Mouse (Mus musculus): ENCODE results near the gene Adcy2. TPM values are rescaled to one million over a fixed set of nuclear protein-coding genes. Genes with fewer than 3 reads are reported as not detected.

Gene Adcy2
- polyA plus RNA-seq, 1 experiment from 2014 or later: 8.0 TPM

DNA sequence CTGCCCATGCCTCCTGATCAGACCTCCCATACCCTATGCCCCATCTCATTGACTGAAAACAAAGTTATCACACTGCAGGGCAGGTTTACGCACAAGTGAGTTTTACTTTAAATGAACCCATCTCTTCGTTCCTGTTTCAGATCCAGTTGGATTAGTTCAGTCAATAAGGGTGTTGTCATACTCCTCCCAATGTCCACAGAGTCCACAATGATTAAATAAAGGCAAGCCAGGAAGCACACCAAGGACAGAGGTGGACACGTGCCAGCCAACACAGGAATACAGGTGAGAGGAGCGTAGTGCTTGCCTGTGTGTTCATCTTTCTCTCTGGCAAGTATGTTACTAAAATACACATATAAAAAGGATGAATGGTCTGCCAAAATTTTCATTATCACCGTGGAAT is 3.3 kb upstream of the Adcy2 start:
- no peak for ATAC-seq (ENCODE audit: insufficient number of reproducible peaks, low FRiP score, low TSS enrichment, low read depth)
- Histone ChIP-seq H3K36me3 (no peaks in the 10 kb centered on the region), H3K9me3 (replicated peaks) (no peaks in the 10 kb centered on the region), H3K4me1 (peaks cover 17% of the 10 kb centered on the region), H3K27ac (replicated peaks) (no peak overlapping the region), H3K27me3 (peaks cover 9% of the 10 kb centered on the region; the same call in 1 of the 2 replicates), H3K9ac (no peak overlapping the region), H3K4me3 (replicated peaks) (no peak overlapping the region), H3K4me2 (replicated peaks) (no peak overlapping the region)
- 71% methylated on average over 5 of the region's 5 CpGs for WGBS

DNA sequence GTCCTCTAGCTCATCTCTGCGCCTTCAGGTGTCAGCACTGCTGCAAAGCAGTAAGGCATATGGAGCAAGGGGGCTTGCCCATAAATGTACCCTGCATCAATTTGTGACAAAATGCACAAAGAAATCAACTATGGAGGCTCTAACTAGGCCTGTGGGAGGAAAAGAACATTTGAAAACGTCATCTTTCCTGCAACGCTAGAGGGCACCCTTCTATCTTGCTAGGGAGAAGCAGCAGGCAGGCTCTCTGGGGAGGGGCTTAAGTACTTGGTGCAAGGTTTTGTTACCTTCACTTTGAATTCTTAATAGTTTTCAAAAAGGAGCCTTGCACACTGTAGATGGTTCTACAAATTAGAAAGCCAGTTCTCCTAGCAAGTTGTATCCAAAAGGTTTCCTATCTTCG is 2.8 kb upstream of the Adcy2 start:
- H3K36me3 ChIP-seq: no peaks in the 10 kb centered on the region
- peaks cover 9% of the 10 kb centered on the region; the same call in 1 of the 2 replicates for H3K27me3 ChIP-seq
- H3K4me1 ChIP-seq: peaks cover 21% of the 10 kb centered on the region
- no peaks in the 10 kb centered on the region for H3K9me3 ChIP-seq (replicated peaks)
- H3K4me2 ChIP-seq (replicated peaks): no peak overlapping the region
- no peak overlapping the region for H3K9ac ChIP-seq
- no peak overlapping the region for H3K27ac ChIP-seq (replicated peaks)
- 23% methylated on average over 4 of the region's 4 CpGs for WGBS
- no peak for ATAC-seq (ENCODE audit: insufficient number of reproducible peaks, low FRiP score, low TSS enrichment, low read depth)
- no peak overlapping the region for H3K4me3 ChIP-seq (replicated peaks)

DNA sequence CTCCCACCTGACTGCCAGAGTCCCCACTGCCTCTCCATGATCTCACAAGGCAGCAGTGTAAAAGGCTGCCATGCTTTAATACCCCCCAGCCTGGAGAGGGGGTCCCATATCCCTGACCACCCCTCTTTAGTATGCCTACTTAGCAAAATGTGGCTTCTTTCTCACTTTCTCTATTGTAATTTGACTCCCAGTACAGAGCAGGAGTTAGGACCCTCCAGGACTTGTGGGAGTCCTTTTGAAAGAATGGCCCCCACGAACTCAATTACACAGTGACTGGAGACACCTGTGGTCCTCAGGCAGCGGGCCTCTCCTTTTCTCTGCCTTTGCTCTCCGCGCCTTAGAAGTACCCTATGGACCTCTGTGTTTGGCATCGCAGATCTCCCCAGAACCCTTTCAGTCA is 485 bp upstream of the Adcy2 start:
- Histone ChIP-seq H3K36me3 (no peaks in the 10 kb centered on the region), H3K4me3 (replicated peaks) (peak overlapping the region; percentile 64), H3K9me3 (replicated peaks) (no peaks in the 10 kb centered on the region), H3K4me1 (peaks cover 21% of the 10 kb centered on the region), H3K9ac (no peak overlapping the region), H3K4me2 (replicated peaks) (peak overlapping the region; percentile 91), H3K27me3 (peaks cover 13% of the 10 kb centered on the region; the same call in 1 of the 2 replicates), H3K27ac (replicated peaks) (no peak overlapping the region)
- WGBS: 30% methylated on average over 5 of the region's 5 CpGs
- ATAC-seq (ENCODE audit: insufficient number of reproducible peaks, low FRiP score, low TSS enrichment, low read depth): peak; percentile 2; the same call in 1 of the 2 replicates

DNA sequence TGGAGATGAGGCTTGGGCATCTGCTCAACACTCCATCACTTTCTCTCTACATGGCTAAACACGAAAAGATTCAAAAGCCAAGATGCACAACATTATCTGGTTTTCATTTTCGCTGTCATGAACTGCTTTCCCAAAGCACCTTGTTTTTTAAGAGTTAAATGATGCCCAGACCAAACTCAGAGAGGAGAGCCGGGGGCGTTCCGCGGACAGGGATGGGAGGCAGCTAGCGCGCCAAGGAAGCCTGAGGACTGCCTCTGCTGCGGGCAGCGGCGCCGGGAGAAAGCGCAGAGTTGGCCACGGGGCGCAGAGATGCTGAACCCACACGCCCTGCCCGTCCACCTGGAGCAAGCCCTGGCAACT is 803 bp downstream of the Adcy2 start:
- peak; percentile 24; the same call in 1 of the 2 replicates for ATAC-seq (ENCODE audit: insufficient number of reproducible peaks, low FRiP score, low TSS enrichment, low read depth)
- peak overlapping the region; percentile 65 for H3K27ac ChIP-seq (replicated peaks)
- no peaks in the 10 kb centered on the region for H3K9me3 ChIP-seq (replicated peaks)
- peak overlapping the region; percentile 91 for H3K4me2 ChIP-seq (replicated peaks)
- under 1% methylated on average over 17 of the region's 17 CpGs for WGBS
- peaks cover 13% of the 10 kb centered on the region; the same call in 1 of the 2 replicates for H3K27me3 ChIP-seq
- peak overlapping the region; percentile 53 for H3K9ac ChIP-seq
- H3K4me1 ChIP-seq: peaks cover 21% of the 10 kb centered on the region
- H3K4me3 ChIP-seq (replicated peaks): peak overlapping the region; percentile 64
- no peaks in the 10 kb centered on the region for H3K36me3 ChIP-seq

DNA sequence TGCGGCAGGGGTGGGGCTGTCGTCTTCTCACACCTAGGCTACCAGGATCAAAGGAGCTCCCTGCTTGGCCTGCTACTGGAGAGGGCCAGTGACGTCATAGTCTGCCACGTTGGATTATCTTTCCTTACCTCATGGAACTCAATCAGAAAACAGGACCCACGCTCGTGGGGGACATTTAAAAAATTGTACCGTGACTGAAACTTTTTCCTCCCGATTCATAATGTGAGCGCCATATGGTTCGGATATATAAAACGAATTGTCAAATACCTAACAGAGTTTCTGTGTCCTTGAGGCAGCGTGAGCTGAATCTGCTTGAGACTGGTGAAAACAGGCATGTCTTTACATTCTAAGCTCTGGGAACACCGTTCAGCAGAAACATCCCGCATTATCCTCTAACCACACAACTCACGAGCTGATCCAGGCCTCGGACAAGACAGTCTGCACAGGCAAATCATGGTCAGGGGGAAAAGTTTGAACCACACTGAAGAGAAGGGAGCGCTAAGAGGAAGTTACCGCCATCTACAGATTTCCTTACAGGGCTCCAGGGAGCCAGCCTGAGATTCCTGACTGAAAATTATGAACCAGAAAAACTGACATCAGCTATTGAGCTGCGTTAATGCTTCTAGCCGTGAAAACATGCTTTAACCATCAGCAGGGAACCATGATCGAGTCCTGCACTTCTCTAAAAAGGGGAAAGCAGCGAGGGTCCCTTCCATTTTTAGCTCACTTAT is 1.4 kb downstream of the Adcy2 start:
- Histone ChIP-seq H3K27ac (replicated peaks) (peak overlapping the region; percentile 44; the same call in 1 of the 2 replicates), H3K9me3 (replicated peaks) (no peaks in the 10 kb centered on the region), H3K9ac (peak overlapping the region; percentile 53), H3K27me3 (peaks cover 13% of the 10 kb centered on the region; the same call in 1 of the 2 replicates), H3K4me1 (peaks cover 21% of the 10 kb centered on the region), H3K4me3 (replicated peaks) (peak overlapping the region; percentile 64), H3K4me2 (replicated peaks) (peak overlapping the region; percentile 91), H3K36me3 (no peaks in the 10 kb centered on the region)
- 3% methylated on average over 22 of the region's 22 CpGs for WGBS
- no peak for ATAC-seq (ENCODE audit: insufficient number of reproducible peaks, low FRiP score, low TSS enrichment, low read depth)

DNA sequence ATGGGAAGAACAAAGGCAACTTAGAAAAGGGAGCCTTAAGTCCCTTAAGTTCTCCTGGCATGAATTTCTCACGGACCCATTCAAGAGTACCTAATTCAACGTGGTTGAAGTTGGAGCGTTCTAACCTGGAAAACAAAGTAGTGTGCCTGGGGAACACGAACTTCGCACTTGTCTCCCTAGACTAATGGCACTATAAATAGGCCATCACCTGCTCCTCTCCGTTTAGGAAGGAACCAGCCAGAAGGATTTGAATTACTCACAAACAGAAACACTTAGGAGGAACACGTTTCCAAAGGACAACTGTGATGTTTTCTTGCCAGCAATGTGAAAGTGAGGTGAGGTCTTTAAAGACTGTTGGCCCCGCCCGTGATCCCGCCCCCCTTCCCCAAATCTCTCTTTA is 2.0 kb downstream of the Adcy2 start:
- peaks cover 21% of the 10 kb centered on the region for H3K4me1 ChIP-seq
- H3K36me3 ChIP-seq: no peaks in the 10 kb centered on the region
- WGBS: 26% methylated on average over 10 of the region's 10 CpGs
- no peak overlapping the region for H3K27ac ChIP-seq (replicated peaks)
- H3K9ac ChIP-seq: no peak overlapping the region
- H3K4me3 ChIP-seq (replicated peaks): peak overlapping the region; percentile 64
- H3K9me3 ChIP-seq (replicated peaks): no peaks in the 10 kb centered on the region
- no peak for ATAC-seq (ENCODE audit: insufficient number of reproducible peaks, low FRiP score, low TSS enrichment, low read depth)
- peak overlapping the region; percentile 91 for H3K4me2 ChIP-seq (replicated peaks)
- peaks cover 13% of the 10 kb centered on the region; the same call in 1 of the 2 replicates for H3K27me3 ChIP-seq

DNA sequence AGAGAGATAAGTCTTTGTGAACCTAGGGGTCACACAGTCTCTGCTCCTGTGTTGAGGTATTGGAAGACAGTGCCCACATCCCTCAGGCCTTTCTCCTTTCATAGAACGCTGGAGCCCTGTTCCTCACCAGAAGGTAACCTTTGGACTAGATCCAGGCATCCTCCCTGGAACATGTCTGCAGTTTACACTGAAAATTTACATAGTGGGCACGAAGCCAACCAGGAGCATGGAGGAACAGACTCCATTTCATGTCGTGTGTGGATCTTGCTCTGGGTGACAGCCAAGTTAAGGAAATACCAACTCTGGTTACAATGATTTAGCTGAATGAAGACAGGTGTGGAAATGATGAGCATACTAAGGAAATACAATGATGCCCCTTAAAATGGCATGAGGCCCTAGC is 2.7 kb downstream of the Adcy2 start:
- H3K36me3 ChIP-seq: no peaks in the 10 kb centered on the region
- no peaks in the 10 kb centered on the region for H3K9me3 ChIP-seq (replicated peaks)
- no peak overlapping the region for H3K4me2 ChIP-seq (replicated peaks)
- H3K4me3 ChIP-seq (replicated peaks): no peak overlapping the region
- H3K27me3 ChIP-seq: peaks cover 13% of the 10 kb centered on the region; the same call in 1 of the 2 replicates
- ATAC-seq (ENCODE audit: insufficient number of reproducible peaks, low FRiP score, low TSS enrichment, low read depth): no peak
- WGBS: 33% methylated on average over 3 of the region's 3 CpGs
- H3K9ac ChIP-seq: no peak overlapping the region
- no peak overlapping the region for H3K27ac ChIP-seq (replicated peaks)
- peaks cover 21% of the 10 kb centered on the region for H3K4me1 ChIP-seq

DNA sequence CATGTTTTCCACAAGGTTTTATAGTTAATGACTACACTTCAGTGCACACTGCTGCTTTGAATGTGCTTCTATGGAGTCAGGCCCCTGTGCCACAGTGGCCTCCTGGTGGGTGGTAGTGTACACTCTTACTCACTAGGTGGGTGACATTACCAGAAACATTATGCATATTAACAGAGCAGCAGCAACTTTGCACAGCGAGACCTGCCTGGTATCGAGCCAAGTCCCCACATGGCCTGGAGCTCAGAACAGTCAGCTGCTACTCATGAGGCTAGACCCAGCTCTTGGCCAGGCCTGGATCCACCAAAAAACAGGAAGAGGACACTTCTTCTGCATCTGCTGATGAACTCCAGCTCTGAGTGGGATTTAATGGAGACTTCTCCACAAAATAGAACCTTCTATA is 13.6 kb downstream of the Adcy2 start:
- Histone ChIP-seq H3K4me3 (replicated peaks) (no peak overlapping the region), H3K27me3 (no peaks in the 10 kb centered on the region), H3K4me1 (0 out of 2 replicates have a peak, but pooled peaks cover 8% of the 10 kb centered on the region), H3K36me3 (no peaks in the 10 kb centered on the region), H3K4me2 (replicated peaks) (no peak overlapping the region), H3K9ac (no peak overlapping the region), H3K9me3 (replicated peaks) (no peaks in the 10 kb centered on the region), H3K27ac (replicated peaks) (no peak overlapping the region)
- ATAC-seq (ENCODE audit: insufficient number of reproducible peaks, low FRiP score, low TSS enrichment, low read depth): no peak
- WGBS: 48% methylated on average over 2 of the region's 2 CpGs

DNA sequence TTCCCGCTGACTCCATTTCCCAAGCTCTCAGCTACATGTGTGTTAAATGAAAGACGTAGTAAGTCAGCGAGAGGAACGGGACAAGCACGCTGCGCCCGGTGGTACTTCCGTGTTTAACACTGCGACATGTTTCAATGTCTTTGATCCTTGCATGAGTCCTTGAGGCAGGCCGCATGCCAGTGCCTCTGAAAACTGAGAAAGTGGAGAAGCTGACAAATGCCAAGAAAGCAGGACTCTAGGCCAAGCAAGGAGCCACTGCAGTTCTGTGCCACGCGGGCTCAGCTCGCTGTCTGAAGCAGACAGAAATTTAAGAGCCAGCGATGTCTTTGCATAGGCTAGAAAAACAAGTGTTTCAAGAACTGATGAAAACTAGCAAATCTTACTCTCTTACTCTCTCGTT is 15.3 kb downstream of the Adcy2 start:
- Histone ChIP-seq H3K27ac (replicated peaks) (no peak overlapping the region), H3K36me3 (no peaks in the 10 kb centered on the region), H3K9ac (no peak overlapping the region), H3K9me3 (replicated peaks) (no peaks in the 10 kb centered on the region), H3K4me1 (0 out of 2 replicates have a peak, but pooled peaks cover 8% of the 10 kb centered on the region), H3K4me3 (replicated peaks) (no peak overlapping the region), H3K4me2 (replicated peaks) (peak overlapping the region; percentile 19; the same call in 1 of the 2 replicates), H3K27me3 (no peaks in the 10 kb centered on the region)
- ATAC-seq (ENCODE audit: insufficient number of reproducible peaks, low FRiP score, low TSS enrichment, low read depth): no peak
- WGBS: 63% methylated on average over 15 of the region's 15 CpGs

DNA sequence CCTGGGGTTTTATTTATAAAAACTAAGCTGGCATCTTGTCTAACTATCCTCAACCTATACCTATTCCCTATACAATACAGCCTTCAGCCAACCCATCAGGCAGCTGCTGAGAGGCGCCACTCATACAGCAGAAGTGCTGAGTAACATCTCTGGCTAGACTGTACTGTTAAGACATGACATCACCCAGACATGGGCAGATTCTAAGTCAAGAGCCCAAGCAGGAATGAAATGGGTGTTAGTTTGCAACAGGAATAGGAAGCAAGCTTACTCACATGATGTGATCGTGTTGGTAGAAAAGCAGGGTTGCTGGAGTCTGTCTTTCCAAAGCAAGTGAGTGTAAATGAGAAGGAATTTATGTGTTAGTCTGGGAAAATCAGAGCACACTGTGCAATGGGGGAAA is 18.3 kb downstream of the Adcy2 start:
- Histone ChIP-seq H3K4me1 (0 out of 2 replicates have a peak, but pooled peaks cover 8% of the 10 kb centered on the region), H3K27me3 (no peaks in the 10 kb centered on the region), H3K9ac (no peak overlapping the region), H3K4me2 (replicated peaks) (no peak overlapping the region), H3K9me3 (replicated peaks) (no peaks in the 10 kb centered on the region), H3K36me3 (no peaks in the 10 kb centered on the region), H3K27ac (replicated peaks) (no peak overlapping the region), H3K4me3 (replicated peaks) (no peak overlapping the region)
- no peak for ATAC-seq (ENCODE audit: insufficient number of reproducible peaks, low FRiP score, low TSS enrichment, low read depth)
- 83% methylated on average over 2 of the region's 2 CpGs for WGBS

DNA sequence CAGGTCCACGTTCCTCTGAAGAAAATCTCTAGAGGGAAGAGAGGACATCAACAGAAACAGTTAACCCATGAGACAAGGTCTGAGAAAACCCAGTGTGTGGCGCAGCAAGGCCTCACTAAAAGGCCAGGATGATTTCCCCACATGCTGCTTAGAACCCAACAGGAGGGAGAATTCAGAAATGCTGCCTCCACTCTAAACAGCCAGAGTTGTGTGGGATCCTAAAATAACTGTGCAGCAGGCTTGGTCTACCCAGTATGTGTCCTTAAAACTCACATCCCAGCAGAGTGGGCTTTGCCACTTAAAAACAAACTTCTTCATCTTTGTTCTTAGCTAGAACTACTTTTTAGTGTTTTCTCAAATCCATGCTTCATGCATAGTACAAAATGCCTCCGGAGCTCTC is 26.2 kb downstream of the Adcy2 start:
- no peak overlapping the region for H3K4me3 ChIP-seq (replicated peaks)
- no peak overlapping the region for H3K4me2 ChIP-seq (replicated peaks)
- no peaks in the 10 kb centered on the region for H3K27me3 ChIP-seq
- WGBS: 50% methylated on average over 3 of the region's 3 CpGs
- no peaks in the 10 kb centered on the region for H3K4me1 ChIP-seq
- H3K36me3 ChIP-seq: no peaks in the 10 kb centered on the region
- no peak overlapping the region for H3K27ac ChIP-seq (replicated peaks)
- H3K9me3 ChIP-seq (replicated peaks): no peaks in the 10 kb centered on the region
- ATAC-seq (ENCODE audit: insufficient number of reproducible peaks, low FRiP score, low TSS enrichment, low read depth): no peak
- no peak overlapping the region for H3K9ac ChIP-seq

DNA sequence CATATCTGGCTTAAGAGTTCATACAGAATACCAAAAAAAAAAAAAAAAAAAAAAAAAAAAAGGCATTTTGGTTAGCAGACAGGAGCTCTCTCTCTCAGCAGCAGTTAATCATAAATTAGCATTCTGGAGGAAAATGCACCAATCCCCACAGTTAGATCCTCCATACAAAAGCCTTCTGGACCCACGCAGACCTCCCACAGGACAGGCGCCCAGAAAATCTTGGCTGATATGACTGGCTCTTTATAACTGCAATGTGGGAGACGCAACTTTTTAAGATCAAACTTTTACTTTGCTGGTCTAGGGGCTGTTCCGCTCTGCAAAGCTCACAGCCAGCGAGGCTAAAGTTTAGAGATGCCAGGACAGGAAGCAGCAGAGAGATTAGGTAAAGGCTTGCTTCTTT is 37.8 kb downstream of the Adcy2 start:
- WGBS: 82% methylated on average over 5 of the region's 5 CpGs
- H3K4me2 ChIP-seq (replicated peaks): no peak overlapping the region
- H3K9ac ChIP-seq: no peak overlapping the region
- H3K4me1 ChIP-seq: no peaks in the 10 kb centered on the region
- no peaks in the 10 kb centered on the region for H3K27me3 ChIP-seq
- H3K27ac ChIP-seq (replicated peaks): no peak overlapping the region
- no peaks in the 10 kb centered on the region for H3K9me3 ChIP-seq (replicated peaks)
- H3K36me3 ChIP-seq: no peaks in the 10 kb centered on the region
- H3K4me3 ChIP-seq (replicated peaks): no peak overlapping the region
- no peak for ATAC-seq (ENCODE audit: insufficient number of reproducible peaks, low FRiP score, low TSS enrichment, low read depth)

Data from embryonic facial prominence, embryonic 15.5 days (tissue).